Mouse (Mus musculus): ENCODE data around the gene Trem2.
"Not testable (repeated sequence)": the region's sequence is repeated elsewhere in the genome, so short reads cannot be mapped to it uniquely, and the experiment has no call there.

Trem2 gene

GRCm38 (mm10) chr17:48346231-48346630, at the start of gene Trem2:
TSS of gene Trem2 (plus strand) at chr17:48346401.
- DNase-seq, result no peak

DNA sequence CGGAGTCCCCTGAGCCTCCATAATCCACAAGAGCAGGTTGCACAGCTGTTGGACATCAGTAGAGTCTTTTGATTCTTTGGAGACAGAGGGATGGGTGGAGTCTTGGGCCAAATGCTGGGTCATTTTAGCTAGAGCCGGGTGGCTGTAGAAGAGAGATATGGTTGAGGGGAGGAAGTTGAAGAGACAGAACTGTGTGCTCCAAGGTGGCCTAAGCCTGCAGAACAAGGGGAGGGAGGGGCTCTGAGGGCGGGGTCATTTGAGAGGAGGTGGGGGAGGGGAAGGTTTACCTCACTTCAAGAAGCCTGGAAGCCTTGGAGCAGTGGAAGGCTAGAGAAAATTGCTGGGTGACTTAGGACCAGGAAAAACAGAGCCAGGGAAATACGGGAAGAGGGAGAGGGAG, 47.0 kb upstream of the Trem2 start, which contains the start of gene Treml2:
TSS of gene Treml2 (plus strand) at position 296 of the 400 bp plus-strand sequence.
- no peak for DNase-seq

- no peak for DNase-seq
Observed at GRCm38 (mm10) chr17:48299756-48300155, 46.4 kb upstream of the Trem2 start.

DNA sequence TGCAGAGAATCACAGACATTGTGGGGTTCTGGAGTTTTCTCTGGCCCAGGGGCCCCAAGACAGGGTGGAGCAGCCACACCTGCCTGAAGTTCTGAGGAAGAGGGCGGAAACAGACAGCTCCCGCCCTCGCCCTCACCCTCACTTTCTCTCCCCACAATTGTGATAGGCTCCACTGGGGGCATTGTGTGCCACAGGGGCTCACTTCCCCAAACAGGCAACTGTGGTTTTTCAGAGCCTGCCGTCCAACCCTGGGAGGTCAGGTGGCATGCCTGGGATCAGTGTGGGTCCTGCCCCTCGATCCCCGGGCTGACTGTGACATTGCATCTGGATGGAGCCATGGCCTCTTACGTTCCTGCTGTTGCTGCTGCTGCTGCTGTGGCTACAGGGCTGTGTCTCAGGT, 46.0 kb upstream of the Trem2 start:
- DNase-seq, result no peak

- DNase-seq, result no peak
Observed at GRCm38 (mm10) chr17:48300861-48301260, 45.3 kb upstream of the Trem2 start.

DNA sequence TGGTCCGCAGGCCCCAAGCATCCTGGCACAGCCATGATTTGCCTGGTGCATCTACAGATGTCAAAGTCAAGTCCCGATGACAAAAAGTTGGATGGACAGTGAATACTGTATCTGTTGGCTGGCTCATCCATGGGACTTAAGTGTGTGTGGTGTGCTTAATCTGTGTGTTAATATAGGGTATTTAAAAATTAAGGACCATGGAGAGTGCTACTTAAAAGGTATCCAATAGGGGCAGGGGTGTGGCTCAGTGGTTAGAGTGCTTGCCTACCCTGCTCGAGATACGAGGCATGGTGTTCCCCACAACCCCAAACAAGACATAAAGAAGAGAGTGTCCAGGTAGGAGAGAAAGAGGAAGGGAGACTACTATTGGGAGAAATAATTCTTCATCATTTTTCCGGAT, 44.4 kb upstream of the Trem2 start:
- DNase-seq, result no peak

DNA sequence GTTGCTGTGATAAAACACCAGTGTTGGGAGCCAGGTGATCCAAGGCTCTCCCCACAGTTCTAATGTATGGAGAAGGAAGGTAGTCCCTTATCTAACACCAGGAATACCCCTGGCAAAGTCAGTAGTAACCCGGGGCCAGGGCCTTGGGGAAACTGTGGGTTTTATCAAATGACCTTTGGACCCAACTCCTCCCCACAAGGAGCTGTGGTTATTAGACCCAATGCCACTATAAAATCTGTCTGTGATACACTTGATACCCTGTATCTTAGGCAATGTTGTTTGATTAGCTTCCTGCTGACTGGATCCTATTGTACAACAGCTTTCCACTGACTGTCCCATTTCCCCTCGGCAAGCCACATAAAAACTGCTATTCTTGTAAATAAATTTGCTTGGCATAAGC, 34.1 kb upstream of the Trem2 start:
- DNase-seq, result no peak

- DNase-seq, result not testable (repeated sequence)
Observed at GRCm38 (mm10) chr17:48315905-48316579, 30.2 kb upstream of the Trem2 start, which contains the start of gene B430306N03Rik. TSS of gene B430306N03Rik (plus strand) at chr17:48316141.

DNA sequence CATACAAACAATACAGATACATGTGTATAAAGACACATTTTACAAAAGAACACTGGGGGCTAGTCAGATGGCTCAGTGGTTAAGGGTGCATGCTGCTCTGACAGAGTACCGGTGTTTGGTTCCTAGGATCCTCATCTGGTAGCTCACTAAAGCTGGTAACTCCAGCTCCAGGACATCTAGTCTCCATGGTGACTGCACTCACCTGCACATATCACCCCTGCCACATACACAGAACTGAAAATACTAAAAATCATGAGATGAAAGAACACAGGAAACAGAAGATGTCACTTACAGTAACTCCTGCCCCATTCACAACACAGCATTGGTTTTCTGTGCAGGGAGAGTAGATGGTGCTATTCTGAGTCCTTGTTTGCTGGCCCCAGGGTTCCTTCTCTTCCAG, 27.5 kb upstream of the Trem2 start:
- DNase-seq, result no peak

GRCm38 (mm10) chr17:48321279-48321678, 24.9 kb upstream of the Trem2 start:
- no peak for DNase-seq

GRCm38 (mm10) chr17:48323236-48323635, 23.0 kb upstream of the Trem2 start:
- DNase-seq, result no peak

GRCm38 (mm10) chr17:48324258-48324657, 21.9 kb upstream of the Trem2 start:
- DNase-seq, result no peak

DNA sequence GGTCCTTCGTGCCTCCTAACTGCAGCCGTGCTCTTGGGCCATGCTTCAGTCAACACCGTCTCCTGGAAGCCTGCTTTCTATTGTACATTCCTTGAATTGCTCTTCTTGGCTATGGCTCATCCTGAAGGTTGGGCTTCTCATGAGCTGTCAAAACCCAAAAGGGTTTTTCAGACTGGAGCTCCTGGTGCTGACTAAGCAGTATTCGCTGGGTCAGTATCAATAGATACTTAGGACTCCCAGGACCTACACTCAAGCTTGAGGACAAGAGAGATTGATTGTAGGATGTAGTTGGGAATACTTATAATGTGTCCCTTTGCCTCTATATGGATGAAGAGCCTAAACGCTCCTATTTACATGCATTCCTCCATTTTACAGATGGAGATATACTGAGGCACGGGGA, 21.1 kb upstream of the Trem2 start:
- no peak for DNase-seq

DNA sequence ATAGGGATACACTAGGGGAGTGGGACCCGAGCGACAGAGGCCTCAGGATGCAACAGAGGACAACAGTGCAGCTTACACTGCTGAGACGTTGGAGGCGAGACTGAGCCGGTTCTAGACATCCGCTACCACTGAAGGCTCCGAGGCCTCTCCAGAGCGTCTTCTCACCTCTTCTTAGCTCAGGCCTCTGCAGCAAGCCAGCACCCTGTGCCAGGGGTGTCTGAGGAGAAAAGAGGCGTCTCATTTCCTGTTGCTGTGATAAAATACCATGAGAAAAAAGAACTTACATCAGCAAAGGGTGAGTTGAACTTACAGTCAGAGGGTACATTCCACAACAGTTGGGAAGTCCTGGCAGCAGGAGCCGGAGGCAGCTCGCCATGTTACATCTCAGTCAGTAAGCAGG, 20.6 kb upstream of the Trem2 start:
- no peak for DNase-seq

GRCm38 (mm10) chr17:48326656-48327055, 19.5 kb upstream of the Trem2 start:
- DNase-seq, result no peak

DNA sequence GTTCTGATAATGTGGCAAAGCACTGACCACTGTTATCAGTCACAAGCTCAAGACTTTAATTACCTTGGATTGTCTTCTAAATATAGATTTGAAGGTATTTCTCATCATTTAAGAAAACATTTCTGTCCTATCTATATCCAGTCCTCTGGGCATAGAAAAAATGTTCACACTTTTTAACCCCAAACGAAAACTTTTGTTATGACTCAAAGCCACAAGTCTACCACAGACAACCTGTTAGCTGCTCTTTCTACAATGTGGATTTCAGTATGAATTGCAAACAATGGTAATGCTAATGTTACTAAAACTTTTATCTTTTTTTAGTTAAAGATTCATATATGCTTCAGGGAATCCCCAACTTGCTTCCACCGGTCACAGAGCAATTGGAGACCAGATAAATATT, 13.7 kb upstream of the Trem2 start:
- no peak for DNase-seq

DNA sequence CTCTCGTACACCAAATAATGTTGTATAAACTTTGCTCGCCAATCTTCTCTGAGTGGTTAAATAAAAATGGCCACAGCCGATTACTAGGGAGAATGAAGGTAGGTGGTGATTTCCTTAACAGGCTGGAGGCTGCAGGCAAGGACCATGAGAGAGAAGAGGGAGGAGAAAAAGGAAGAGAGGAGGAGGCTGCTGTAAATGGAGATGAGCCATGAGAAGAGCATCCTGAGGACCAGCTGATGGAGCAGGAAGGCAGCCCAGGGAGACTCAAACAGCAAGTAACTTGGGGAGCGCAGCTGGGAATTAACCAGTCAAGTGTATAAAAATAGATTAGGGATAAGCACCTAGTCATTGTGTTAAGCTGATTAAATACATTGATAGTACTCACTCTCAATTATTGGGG, 12.0 kb upstream of the Trem2 start:
- no peak for DNase-seq

DNA sequence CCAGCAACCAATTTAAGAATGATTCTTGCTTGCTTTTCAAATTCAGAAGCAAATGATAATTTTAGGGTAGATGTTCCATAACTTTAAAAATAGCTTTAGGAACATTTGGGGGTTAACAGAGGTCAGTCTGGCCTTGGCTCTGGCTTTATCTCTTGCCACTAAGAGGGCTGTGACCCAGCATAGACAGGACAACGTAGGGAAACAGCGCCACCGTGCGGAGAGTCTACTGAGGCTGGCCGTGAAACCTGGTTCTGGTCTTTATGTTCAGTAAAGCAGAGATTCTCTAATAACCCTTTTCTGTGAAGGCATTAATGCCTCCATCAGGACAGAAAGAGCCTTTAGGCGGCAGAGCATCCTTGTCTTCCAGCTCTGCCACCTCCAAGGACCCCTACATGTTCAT, 9.3 kb upstream of the Trem2 start:
- peak; percentile 89 to 92 for DNase-seq

- no peak for DNase-seq
Observed at GRCm38 (mm10) chr17:48340267-48340666, 5.9 kb upstream of the Trem2 start.

DNA sequence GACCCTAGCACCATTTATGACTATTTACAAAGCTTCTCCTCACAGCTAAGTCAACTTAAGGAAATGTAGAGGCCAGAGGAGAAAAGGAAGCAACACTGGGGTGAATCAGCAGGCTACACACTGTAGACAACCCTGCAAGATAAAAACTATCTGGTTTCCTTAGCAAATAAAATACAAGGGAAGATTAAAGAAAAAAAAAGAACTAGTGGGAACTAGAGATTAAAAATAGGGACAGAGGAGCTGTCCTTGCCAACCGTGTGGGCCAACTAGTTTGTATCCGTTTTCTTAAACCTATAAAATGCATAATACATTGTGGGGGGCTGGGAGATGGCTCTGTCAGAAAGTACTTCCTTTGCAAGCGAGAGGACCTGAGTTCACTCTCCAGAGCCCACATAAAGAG, 4.3 kb upstream of the Trem2 start:
- no peak for DNase-seq

- DNase-seq, result no peak
Observed at GRCm38 (mm10) chr17:48343065-48343464, 3.1 kb upstream of the Trem2 start.

GRCm38 (mm10) chr17:48345824-48346223, 377 bp upstream of the Trem2 start:
- no peak for DNase-seq

DNA sequence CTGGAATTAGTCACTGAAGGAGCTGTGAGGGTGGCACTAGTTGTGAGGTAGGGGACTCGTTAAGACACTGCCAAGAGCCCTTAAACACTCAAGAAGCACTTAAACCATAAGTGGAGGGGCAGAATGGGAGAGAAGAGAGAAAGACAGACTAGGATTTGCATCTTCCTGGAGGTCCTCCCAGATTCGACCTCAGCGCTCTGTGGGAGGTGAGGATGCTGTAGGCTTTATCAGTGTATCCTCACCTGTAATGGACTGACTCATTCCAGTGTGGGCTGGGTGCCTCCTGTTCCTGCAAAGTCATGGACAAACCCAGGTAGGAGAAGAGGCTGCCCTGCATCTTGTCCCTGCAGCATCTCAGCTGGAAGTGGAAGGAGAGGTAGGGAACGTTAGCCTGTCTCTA, 633 bp downstream of the Trem2 start:
- no peak for DNase-seq

DNA sequence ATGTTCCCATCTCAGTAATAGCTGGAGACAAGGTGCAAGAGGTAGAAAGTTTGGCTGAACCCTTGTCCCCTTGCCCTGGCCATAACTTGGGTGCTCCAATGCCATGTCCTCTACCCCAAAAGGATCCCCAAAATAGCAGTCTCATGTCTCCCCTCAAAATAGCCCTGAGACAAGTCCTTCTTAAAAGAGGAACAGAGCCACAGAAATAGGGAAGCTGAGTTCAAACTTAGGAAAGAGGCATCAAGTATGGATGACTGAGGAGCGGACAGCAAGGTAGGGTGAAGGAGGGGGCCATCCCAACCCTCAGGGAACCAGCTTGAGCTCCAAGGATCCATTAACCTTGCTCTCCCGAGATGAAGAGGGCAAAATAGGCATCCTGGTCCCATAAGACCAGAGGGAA, 1.1 kb downstream of the Trem2 start:
- no peak for DNase-seq

- DNase-seq, result no peak
Observed at GRCm38 (mm10) chr17:48350681-48351193, 4.5 kb downstream of the Trem2 start.

All from kidney, postnatal 4 days (tissue).